Mouse (Mus musculus): ENCODE measurements around the gene Dop1b.

- TF ChIP-seq POLR2A (IDR thresholded peaks at IDR 0.05; ENCODE audit: low read depth, low read length), result no peak
- TF ChIP-seq CTCF (IDR thresholded peaks at IDR 0.05; ENCODE audit: extremely low read depth, insufficient read depth, insufficient read length, insufficient replicate concordance), result no peak
Observed at GRCm38 (mm10) chr16:93764597-93764996, 52.9 kb downstream of the Dop1b start.

Data from spleen, adult 2 months (tissue).